Mouse (Mus musculus): ENCODE measurements around the gene Hnrnpdl. TPM values are rescaled to one million over a fixed set of nuclear protein-coding genes. Genes with fewer than 3 reads are reported as not detected.

Hnrnpdl gene
- total and polyA plus RNA-seq, 2 experiments from 2014 or later: 107 to 184 TPM

- H3K9ac ChIP-seq (replicated peaks; ENCODE audit: low read length): no peak overlapping the region
- no peaks in the 10 kb centered on the region for H3K27me3 ChIP-seq (ENCODE audit: insufficient read depth, low read length)
- DNase-seq (ENCODE audit: low spot score) (no peak), ATAC-seq (no peak)
- WGBS: 53% methylated on average over 8 of the region's 8 CpGs
- no peak overlapping the region for H3K4me2 ChIP-seq (ENCODE audit: low read depth, low read length)
- no peak for TF ChIP-seq CTCF (IDR thresholded peaks at IDR 0.05; ENCODE audit: low read depth)
- no peaks in the 10 kb centered on the region for H3K36me3 ChIP-seq (ENCODE audit: insufficient read depth, low read length)
- H3K9me3 ChIP-seq (ENCODE audit: low read length): peaks cover 3% of the 10 kb centered on the region; the same call in 1 of the 2 replicates
- no peak overlapping the region for H3K27ac ChIP-seq
- H3K4me1 ChIP-seq (ENCODE audit: insufficient read depth, low read length): no peaks in the 10 kb centered on the region
- no peak overlapping the region for H3K4me3 ChIP-seq (ENCODE audit: low read length)
Observed at GRCm38 (mm10) chr5:100000500-100000899, 39.0 kb downstream of the Hnrnpdl start.

GRCm38 (mm10) chr5:100000048-100000447 is 39.4 kb downstream of the Hnrnpdl start:
- WGBS: 78% methylated on average over 7 of the region's 7 CpGs
- DNase-seq (ENCODE audit: low spot score): no peak
- TF ChIP-seq CTCF (IDR thresholded peaks at IDR 0.05; ENCODE audit: low read depth): no peak
- no peaks in the 10 kb centered on the region for H3K4me1 ChIP-seq (ENCODE audit: insufficient read depth, low read length)
- H3K9ac ChIP-seq (replicated peaks; ENCODE audit: low read length): no peak overlapping the region
- H3K27ac ChIP-seq: no peak overlapping the region
- no peaks in the 10 kb centered on the region for H3K36me3 ChIP-seq (ENCODE audit: insufficient read depth, low read length)
- ATAC-seq: no peak
- H3K27me3 ChIP-seq (ENCODE audit: insufficient read depth, low read length): no peaks in the 10 kb centered on the region
- peaks cover 3% of the 10 kb centered on the region; the same call in 1 of the 2 replicates for H3K9me3 ChIP-seq (ENCODE audit: low read length)
- H3K4me3 ChIP-seq (ENCODE audit: low read length): no peak overlapping the region
- H3K4me2 ChIP-seq (ENCODE audit: low read depth, low read length): no peak overlapping the region

- WGBS: 91% methylated on average over 3 of the region's 3 CpGs
- DNase-seq (ENCODE audit: low spot score) (no peak), ATAC-seq (no peak)
- Histone ChIP-seq H3K27ac (no peak overlapping the region), H3K36me3 (ENCODE audit: insufficient read depth, low read length) (no peaks in the 10 kb centered on the region), H3K4me1 (ENCODE audit: insufficient read depth, low read length) (no peaks in the 10 kb centered on the region), H3K4me3 (ENCODE audit: low read length) (no peak overlapping the region), H3K4me2 (ENCODE audit: low read depth, low read length) (no peak overlapping the region), H3K9ac (replicated peaks; ENCODE audit: low read length) (no peak overlapping the region), H3K27me3 (ENCODE audit: insufficient read depth, low read length) (no peaks in the 10 kb centered on the region), H3K9me3 (ENCODE audit: low read length) (peaks cover 3% of the 10 kb centered on the region; the same call in 1 of the 2 replicates)
- TF ChIP-seq CTCF (IDR thresholded peaks at IDR 0.05; ENCODE audit: low read depth): no peak
Observed at GRCm38 (mm10) chr5:99994680-99995079, 44.8 kb downstream of the Hnrnpdl start.

GRCm38 (mm10) chr5:99994166-99994565 is 45.3 kb downstream of the Hnrnpdl start:
- Histone ChIP-seq H3K27ac (no peak overlapping the region), H3K9ac (replicated peaks; ENCODE audit: low read length) (no peak overlapping the region), H3K4me1 (ENCODE audit: insufficient read depth, low read length) (no peaks in the 10 kb centered on the region), H3K27me3 (ENCODE audit: insufficient read depth, low read length) (no peaks in the 10 kb centered on the region), H3K4me2 (ENCODE audit: low read depth, low read length) (no peak overlapping the region), H3K36me3 (ENCODE audit: insufficient read depth, low read length) (no peaks in the 10 kb centered on the region), H3K4me3 (ENCODE audit: low read length) (no peak overlapping the region), H3K9me3 (ENCODE audit: low read length) (peaks cover 3% of the 10 kb centered on the region; the same call in 1 of the 2 replicates)
- no peak for DNase-seq (ENCODE audit: low spot score)
- ATAC-seq: no peak
- 83% methylated on average over 3 of the region's 3 CpGs for WGBS
- no peak for TF ChIP-seq CTCF (IDR thresholded peaks at IDR 0.05; ENCODE audit: low read depth)

Other genes starting within 250 kb of the Hnrnpdl start
- gene Vamp9, start 133.4 kb downstream of the Hnrnpdl start, total RNA-seq (2014; rRNA removed): 0.31 TPM in 1 of 2 replicates, not detected in the other
- 0.38 and 1.2 TPM in 2 replicates for gene Vamp9, start 133.4 kb downstream of the Hnrnpdl start, polyA plus RNA-seq (2015; fragmentation: Nextera tagmentation; extraction: Ambion mirVana)
- 28.6 and 30.2 TPM in 2 replicates for gene Hnrnpd, start 60.7 kb downstream of the Hnrnpdl start, total RNA-seq (2014; rRNA removed)
- gene Hnrnpd, start 60.7 kb downstream of the Hnrnpdl start, polyA plus RNA-seq (2015; fragmentation: Nextera tagmentation; extraction: Ambion mirVana): 95.9 and 103 TPM in 2 replicates
- gene 4930524J08Rik, start 60.6 kb downstream of the Hnrnpdl start, total RNA-seq (2014; rRNA removed): 0.52 and 1.2 TPM in 2 replicates
- 3.8 and 4.0 TPM in 2 replicates for gene 4930524J08Rik, start 60.6 kb downstream of the Hnrnpdl start, polyA plus RNA-seq (2015; fragmentation: Nextera tagmentation; extraction: Ambion mirVana)
- gene Enoph1, start 321 bp upstream of the Hnrnpdl start, total RNA-seq (2014; rRNA removed): 41.6 and 55.6 TPM in 2 replicates
- gene Enoph1, start 321 bp upstream of the Hnrnpdl start, polyA plus RNA-seq (2015; fragmentation: Nextera tagmentation; extraction: Ambion mirVana): 48.6 and 49.0 TPM in 2 replicates
- 48.6 and 59.5 TPM in 2 replicates for gene Tmem150c, start 120.1 kb upstream of the Hnrnpdl start, total RNA-seq (2014; rRNA removed)
- 32.7 and 33.5 TPM in 2 replicates for gene Tmem150c, start 120.1 kb upstream of the Hnrnpdl start, polyA plus RNA-seq (2015; fragmentation: Nextera tagmentation; extraction: Ambion mirVana)